Mouse (Mus musculus) mature B cell (primary cell): ENCODE measurements around the gene Gal3st2b.
"Not testable (repeated sequence)": the region's sequence is repeated elsewhere in the genome, so short reads cannot be mapped to it uniquely, and the experiment has no call there.

Source experiments
- in situ Hi-C: fragments of 300-500 bp; cut with MboI; formaldehyde crosslinking; loops from 2 replicates; pipeline ENCODE4 v1.14.3; 2019

Gal3st2b gene

GRCm38 (mm10) chr1:93980932-93981331, 62.8 kb downstream of the Gal3st2b start:
- in situ Hi-C loops: not testable (repeated sequence)

GRCm38 (mm10) chr1:93986167-93986566, 68.1 kb downstream of the Gal3st2b start:
- in situ Hi-C loops: no loop called here

- in situ Hi-C loops: no loop called here
Measured at GRCm38 (mm10) chr1:93988786-93989185, 70.7 kb downstream of the Gal3st2b start.

- in situ Hi-C loops: not testable (repeated sequence)
Measured at GRCm38 (mm10) chr1:93990209-93990608, 72.1 kb downstream of the Gal3st2b start, which contains the start of gene Gal3st2c. Gal3st2c (plus strand) TSS chr1:93990509.

- in situ Hi-C loops: not testable (repeated sequence)
Measured at GRCm38 (mm10) chr1:93991068-93991467, 73.0 kb downstream of the Gal3st2b start.

- in situ Hi-C loops: not testable (repeated sequence)
Measured at GRCm38 (mm10) chr1:93991491-93991890, 73.4 kb downstream of the Gal3st2b start.
